Mouse (Mus musculus) lung, embryonic 14.5 days (tissue): ENCODE measurements around the gene Mtus2. TPM values are rescaled to one million over a fixed set of nuclear protein-coding genes. Genes with fewer than 3 reads are reported as not detected.

Experiments
- ATAC-seq: fragments of 200-750 bp; cut with Nextera tagmentation; 2 replicates; pipeline ENCODE4 v1.8.0; 2017; ENCODE audit warnings: mild to moderate bottlenecking, moderate TSS enrichment, moderate library complexity; ENCODE audit not compliant: insufficient read depth
- DNase-seq: peaks from one replicate; pipeline ENCODE4 v3.0.0-alpha.2; 2015
- H3K27ac ChIP-seq: fragments of 300-500 bp; sonication (generic); 2 replicates; pipeline ENCODE4 v1.5.1; 2014; ENCODE audit warnings: low read depth, mild to moderate bottlenecking, moderate library complexity
- H3K27me3 ChIP-seq: fragments of 300-500 bp; sonication (generic); 2 replicates; pipeline ENCODE4 v1.6.1; 2014; ENCODE audit warnings: low read length, control low read depth; ENCODE audit not compliant: insufficient read depth
- H3K36me3 ChIP-seq: fragments of 300-500 bp; sonication (generic); 2 replicates; pipeline ENCODE4 v1.6.1; 2014; ENCODE audit warnings: control low read depth; ENCODE audit not compliant: insufficient read depth
- H3K4me1 ChIP-seq: fragments of 300-500 bp; sonication (generic); 2 replicates; pipeline ENCODE4 v1.6.1; 2014; ENCODE audit warnings: antibody characterized with exemption, control low read depth; ENCODE audit not compliant: insufficient read depth
- H3K4me2 ChIP-seq: fragments of 300-500 bp; sonication (generic); 2 replicates; pipeline ENCODE4 v1.6.1; 2014; ENCODE audit warnings: mild to moderate bottlenecking
- H3K4me3 ChIP-seq: fragments of 300-500 bp; sonication (generic); 2 replicates; pipeline ENCODE4 v1.5.1; 2014; ENCODE audit warnings: low read depth, low read length
- H3K9ac ChIP-seq: fragments of 300-500 bp; sonication (generic); 2 replicates; pipeline ENCODE4 v1.6.1; 2014
- H3K9me3 ChIP-seq: fragments of 300-500 bp; sonication (generic); 2 replicates; pipeline ENCODE4 v1.6.1; 2016; ENCODE audit warnings: low read depth, low read length, control low read depth
- CTCF ChIP-seq: IDR thresholded peaks from 2 replicates; pipeline ENCODE4 v1.5.1; 2016; ENCODE audit warnings: antibody characterized with exemption, low read depth
- whole genome bisulfite sequencing: fragments of 180-500 bp; shearing (Covaris S2); extraction: QIAGEN DNeasy Blood & Tissue Kit; methylation state at CpG from one replicate; pipeline ENCODE4 v1.1.7; 2014; 5-methylcytosine and 5-hydroxymethylcytosine counted together
- polyA plus RNA-seq: library from polyadenylated mRNA; unstranded; fragments of >200 nt; fragmentation: Nextera tagmentation; extraction: Ambion mirVana; gene quantifications from 2 replicates; pipeline ENCODE4 v1.2.1, GENCODE M21; 2014

Mtus2 gene
- polyA plus RNA-seq, 1 experiment from 2014 or later, result 5.7 TPM

- Histone ChIP-seq H3K4me3 (no peak overlapping the region), H3K36me3 (no peaks in the 10 kb centered on the region), H3K27me3 (no peaks in the 10 kb centered on the region), H3K9me3 (no peaks in the 10 kb centered on the region), H3K4me1 (peaks cover 4% of the 10 kb centered on the region; the same call in 1 of the 2 replicates), H3K9ac (no peak overlapping the region), H3K4me2 (no peak overlapping the region), H3K27ac (no peak overlapping the region)
- TF ChIP-seq CTCF, result no peak
- DNase-seq (no peak), ATAC-seq (no peak)
- whole genome bisulfite sequencing, result 76% methylated on average over 9 of the region's 9 CpGs
Measured at GRCm38 (mm10) chr5:147916171-147916570, 40.9 kb upstream of the Mtus2 start.

- peak; percentile 69 for DNase-seq
- Histone ChIP-seq H3K4me2 (no peak overlapping the region), H3K4me1 (peaks cover 4% of the 10 kb centered on the region; the same call in 1 of the 2 replicates), H3K36me3 (no peaks in the 10 kb centered on the region), H3K9ac (no peak overlapping the region), H3K27me3 (no peaks in the 10 kb centered on the region), H3K4me3 (no peak overlapping the region), H3K27ac (peak overlapping the region; percentile 24; the same call in 1 of the 2 replicates), H3K9me3 (no peaks in the 10 kb centered on the region)
- TF ChIP-seq CTCF, result no peak
- WGBS, result 58% methylated on average over 17 of the region's 17 CpGs
- peak; percentile 53; the same call in 1 of the 2 replicates for ATAC-seq
Measured at GRCm38 (mm10) chr5:147918044-147918846, 38.9 kb upstream of the Mtus2 start.

GRCm38 (mm10) chr5:147924621-147925020 is 32.5 kb upstream of the Mtus2 start:
- no peaks in the 10 kb centered on the region for H3K36me3 ChIP-seq
- no peak overlapping the region for H3K27ac ChIP-seq
- H3K4me2 ChIP-seq, result no peak overlapping the region
- no peak for DNase-seq
- TF ChIP-seq CTCF, result no peak
- no peaks in the 10 kb centered on the region for H3K27me3 ChIP-seq
- H3K9me3 ChIP-seq, result no peaks in the 10 kb centered on the region
- no peak for ATAC-seq
- WGBS, result 55% methylated on average over 5 of the region's 5 CpGs
- no peaks in the 10 kb centered on the region for H3K4me1 ChIP-seq
- H3K9ac ChIP-seq, result no peak overlapping the region
- H3K4me3 ChIP-seq, result no peak overlapping the region

GRCm38 (mm10) chr5:147925935-147926604 is 31.1 kb upstream of the Mtus2 start:
- Histone ChIP-seq H3K9ac (no peak overlapping the region), H3K27ac (no peak overlapping the region)

GRCm38 (mm10) chr5:147928668-147929497 is 28.2 kb upstream of the Mtus2 start:
- no peak overlapping the region for H3K9ac ChIP-seq
- H3K4me2 ChIP-seq, result no peak overlapping the region
- 76% methylated on average over 7 of the region's 7 CpGs for WGBS
- DNase-seq, result no peak
- H3K9me3 ChIP-seq, result no peaks in the 10 kb centered on the region
- TF ChIP-seq CTCF, result peak; percentile 45
- H3K27me3 ChIP-seq, result no peaks in the 10 kb centered on the region
- no peak overlapping the region for H3K4me3 ChIP-seq
- ATAC-seq, result no peak
- H3K36me3 ChIP-seq, result no peaks in the 10 kb centered on the region
- no peak overlapping the region for H3K27ac ChIP-seq
- no peaks in the 10 kb centered on the region for H3K4me1 ChIP-seq

More at GRCm38 (mm10) chr5:147925935-147926604, 31.1 kb upstream of the Mtus2 start:
- TF ChIP-seq CTCF, result peak; percentile 72
- no peak for ATAC-seq
- H3K9me3 ChIP-seq, result no peaks in the 10 kb centered on the region
- no peak overlapping the region for H3K4me3 ChIP-seq
- H3K4me1 ChIP-seq, result no peaks in the 10 kb centered on the region
- 63% methylated on average over 15 of the region's 15 CpGs for WGBS
- DNase-seq, result peak; percentile 44
- H3K36me3 ChIP-seq, result no peaks in the 10 kb centered on the region
- H3K4me2 ChIP-seq, result no peak overlapping the region
- H3K27me3 ChIP-seq, result no peaks in the 10 kb centered on the region

- no peak overlapping the region for H3K27ac ChIP-seq
- H3K36me3 ChIP-seq, result no peaks in the 10 kb centered on the region
- no peak overlapping the region for H3K4me2 ChIP-seq
- H3K4me1 ChIP-seq, result no peaks in the 10 kb centered on the region
- no peaks in the 10 kb centered on the region for H3K9me3 ChIP-seq
- H3K4me3 ChIP-seq, result no peak overlapping the region
- no peaks in the 10 kb centered on the region for H3K27me3 ChIP-seq
- no peak for ATAC-seq
- no peak for TF ChIP-seq CTCF
- 78% methylated on average over 13 of the region's 13 CpGs for WGBS
- no peak overlapping the region for H3K9ac ChIP-seq
- DNase-seq, result no peak
Measured at GRCm38 (mm10) chr5:147935096-147935495, 22.0 kb upstream of the Mtus2 start.
